Mouse (Mus musculus): ENCODE measurements at regions not wholly inside any gene's neighbourhood (a gene's known extent, or its start where the extent isn't known, plus 50 kb on each side); places are given as distances from the start of the nearest gene placed in this dataset.
"Not testable (repeated sequence)": the region's sequence is repeated elsewhere in the genome, so short reads cannot be mapped to it uniquely, and the experiment has no call there.

- no peak for DNase-seq (ENCODE audit: low spot score)
Measured at GRCm38 (mm10) chr14:53800508-53801136, 453.3 kb downstream of the Dad1 start.

GRCm38 (mm10) chr14:53795160-53795559 is 458.7 kb downstream of the Dad1 start:
- peak; percentile 29 for DNase-seq (ENCODE audit: low spot score)

GRCm38 (mm10) chr14:53794527-53794926 is 459.4 kb downstream of the Dad1 start:
- DNase-seq (ENCODE audit: low spot score), result no peak

- not testable (repeated sequence) for DNase-seq (ENCODE audit: low spot score)
Measured at GRCm38 (mm10) chr14:53792432-53792831, 461.5 kb downstream of the Dad1 start.

GRCm38 (mm10) chr14:53785547-53785946 is 468.4 kb downstream of the Dad1 start:
- not testable (repeated sequence) for DNase-seq (ENCODE audit: low spot score)

GRCm38 (mm10) chr14:53777375-53777774 is 476.5 kb downstream of the Dad1 start:
- DNase-seq (ENCODE audit: low spot score), result no peak

GRCm38 (mm10) chr14:53776717-53777116 is 477.2 kb downstream of the Dad1 start:
- not testable (repeated sequence) for DNase-seq (ENCODE audit: low spot score)

- DNase-seq (ENCODE audit: low spot score), result not testable (repeated sequence)
Measured at GRCm38 (mm10) chr14:53766501-53766900, 487.4 kb downstream of the Dad1 start.

GRCm38 (mm10) chr14:53765918-53766317 is 488.0 kb downstream of the Dad1 start:
- DNase-seq (ENCODE audit: low spot score), result not testable (repeated sequence)

- DNase-seq (ENCODE audit: low spot score), result not testable (repeated sequence)
Measured at GRCm38 (mm10) chr14:53760578-53760977, 493.3 kb downstream of the Dad1 start.

- not testable (repeated sequence) for DNase-seq (ENCODE audit: low spot score)
Measured at GRCm38 (mm10) chr14:53757782-53758181, 496.1 kb downstream of the Dad1 start.

GRCm38 (mm10) chr14:53757095-53757494 is 496.8 kb downstream of the Dad1 start:
- DNase-seq (ENCODE audit: low spot score), result not testable (repeated sequence)

GRCm38 (mm10) chr14:53750703-53751441 is 503.0 kb downstream of the Dad1 start:
- DNase-seq (ENCODE audit: low spot score), result no peak

- DNase-seq (ENCODE audit: low spot score), result not testable (repeated sequence)
Measured at GRCm38 (mm10) chr14:53743552-53743951, 510.4 kb downstream of the Dad1 start.

GRCm38 (mm10) chr14:53742864-53743263 is 511.0 kb downstream of the Dad1 start:
- not testable (repeated sequence) for DNase-seq (ENCODE audit: low spot score)

GRCm38 (mm10) chr14:53741246-53741645 is 512.7 kb downstream of the Dad1 start:
- not testable (repeated sequence) for DNase-seq (ENCODE audit: low spot score)

GRCm38 (mm10) chr14:53737962-53738361 is 515.9 kb downstream of the Dad1 start:
- DNase-seq (ENCODE audit: low spot score), result not testable (repeated sequence)

GRCm38 (mm10) chr14:53736274-53736673 is 517.6 kb downstream of the Dad1 start:
- DNase-seq (ENCODE audit: low spot score), result not testable (repeated sequence)

GRCm38 (mm10) chr14:53731600-53731999 is 522.3 kb downstream of the Dad1 start:
- DNase-seq (ENCODE audit: low spot score), result not testable (repeated sequence)

GRCm38 (mm10) chr14:53729877-53730276 is 524.0 kb downstream of the Dad1 start:
- DNase-seq (ENCODE audit: low spot score), result not testable (repeated sequence)

GRCm38 (mm10) chr14:53729149-53729548 is 524.8 kb downstream of the Dad1 start:
- not testable (repeated sequence) for DNase-seq (ENCODE audit: low spot score)

GRCm38 (mm10) chr14:53726914-53727313 is 527.0 kb downstream of the Dad1 start:
- not testable (repeated sequence) for DNase-seq (ENCODE audit: low spot score)

- DNase-seq (ENCODE audit: low spot score), result not testable (repeated sequence)
Measured at GRCm38 (mm10) chr14:53723611-53724010, 530.3 kb downstream of the Dad1 start.
